ENCODE assay signal across 10 mouse cellular contexts in genomic region chr19:41206811-41207344, GRCm38 (mm10). TPM values are rescaled to one million over a fixed set of nuclear protein-coding genes. Genes with fewer than 3 reads are reported as not detected.
DNase-seq lines count a peak whose midpoint lies in the region; ATAC-seq and TF ChIP-seq lines count a peak whose summit lies in the region.
"Had no signal": no experiment of that assay in that cellular context is flagged by ENCODE, and none has a peak within 500 bp of the region (broad histone marks: within the 10 kb centered on the region; RNA-seq: fewer than 3 reads in every experiment).

Gene Tll2 (minus strand): TSS chr19:41206835.

- no peak for TF ChIP-seq POLR2A in cerebellum, adult 2 months (IDR thresholded peaks at IDR 0.05; ENCODE audit: borderline replicate concordance, insufficient read depth, low read length)
- TF ChIP-seq POLR2A in heart, adult 2 months (IDR thresholded peaks at IDR 0.05; ENCODE audit: insufficient read depth, low read depth, low read length): no peak
- TF ChIP-seq POLR2A in testis, adult 2 months (IDR thresholded peaks at IDR 0.05; ENCODE audit: control insufficient read depth, low read depth, low read length): no peak

- no peaks in the 10 kb centered on the region; the same call in 1 of the 2 replicates for H3K27me3 ChIP-seq in cerebellum, adult 2 months (ENCODE audit: control insufficient read depth, insufficient read depth, low read length)
- peaks cover 4% of the 10 kb centered on the region; the same call in 1 of the 2 replicates for H3K27me3 ChIP-seq in heart, adult 2 months (ENCODE audit: control insufficient read depth, insufficient read depth, low read length)
- H3K27me3 ChIP-seq in intestine, embryonic 16.5 days (replicated peaks; ENCODE audit: control insufficient read depth, insufficient read depth, low read length): peaks cover 21% of the 10 kb centered on the region
- peaks cover 69% of the 10 kb centered on the region for H3K27me3 ChIP-seq in liver, embryonic 12.5 days (replicated peaks)
- H3K27me3 ChIP-seq in testis, adult 2 months (ENCODE audit: control insufficient read depth, insufficient read depth, low read length): no peaks in the 10 kb centered on the region

- H3K36me3 ChIP-seq in heart, adult 2 months (ENCODE audit: control insufficient read depth, insufficient read depth, low read length): no peaks in the 10 kb centered on the region
- H3K36me3 ChIP-seq in intestine, embryonic 16.5 days (ENCODE audit: control insufficient read depth, insufficient read depth, low read length): peaks cover 2% of the 10 kb centered on the region; the same call in 1 of the 2 replicates
- H3K36me3 ChIP-seq in liver, embryonic 12.5 days: peaks cover 11% of the 10 kb centered on the region
- H3K36me3 ChIP-seq in testis, adult 2 months (ENCODE audit: control insufficient read depth, insufficient read depth, low read length): no peaks in the 10 kb centered on the region

- under 1% methylated on average over 32 of the region's 32 CpGs for WGBS in cerebellum, adult 2 months
- WGBS in heart, adult 2 months: under 1% methylated on average over 32 of the region's 32 CpGs
- under 1% methylated on average over 32 of the region's 32 CpGs for WGBS in intestine, embryonic 16.5 days
- WGBS in liver, embryonic 12.5 days (ENCODE audit: insufficient replicate concordance): 3% methylated on average over 32 of the region's 32 CpGs

- ATAC-seq in intestine, embryonic 16.5 days: peak; percentile 98
- peak; percentile 68 for ATAC-seq in liver, embryonic 12.5 days
- ATAC-seq in monocyte, adult 5-6 weeks (replicated peaks; ENCODE audit: insufficient number of reproducible peaks, low FRiP score, low TSS enrichment, poor library complexity, severe bottlenecking): 0 out of 2 replicates have a peak, but pooled peaks have one; percentile 23

- H3K9me3 ChIP-seq in intestine, embryonic 16.5 days (ENCODE audit: control insufficient read depth, low read length): no peaks in the 10 kb centered on the region
- H3K9me3 ChIP-seq in liver, embryonic 12.5 days (replicated peaks): no peaks in the 10 kb centered on the region

- peak; percentile 36 to 43 for DNase-seq in cerebellum, postnatal 14 days
- DNase-seq in cerebellum, adult 2 months: no peak
- DNase-seq in embryo, embryonic 9.5 days (ENCODE audit: extremely low spot score): peak; percentile 75
- DNase-seq in heart, adult 2 months: peak; percentile 65 to 67

- H3K4me2 ChIP-seq in intestine, embryonic 16.5 days (ENCODE audit: low read depth, low read length): peak within 1 kb of the TSS; percentile 92
- H3K4me2 ChIP-seq in liver, embryonic 12.5 days: peak within 1 kb of the TSS; percentile 63

- no peak within 1 kb of the TSS for H3K4me3 ChIP-seq in cerebellum, adult 2 months (replicated peaks; ENCODE audit: insufficient read depth, low read depth, low read length)
- H3K4me3 ChIP-seq in heart, adult 2 months: peak within 1 kb of the TSS; percentile 36
- peak within 1 kb of the TSS; percentile 50 for H3K4me3 ChIP-seq in intestine, embryonic 16.5 days (ENCODE audit: low read length)
- H3K4me3 ChIP-seq in liver, embryonic 12.5 days: peak within 1 kb of the TSS; percentile 21
- H3K4me3 ChIP-seq in testis, adult 2 months (ENCODE audit: control insufficient read depth, low read depth, low read length): peak within 1 kb of the TSS; percentile 6

- H3K79me2 ChIP-seq in heart, adult 2 months (replicated peaks; ENCODE audit: control insufficient read depth, insufficient read depth, low read length): no peaks in the 10 kb centered on the region

- peaks cover 12% of the 10 kb centered on the region for H3K4me1 ChIP-seq in cerebellum, adult 2 months (ENCODE audit: control insufficient read depth, insufficient read depth, low read length)
- H3K4me1 ChIP-seq in heart, adult 2 months (ENCODE audit: control insufficient read depth, insufficient read depth, low read length): peaks cover 1% of the 10 kb centered on the region
- peaks cover 10% of the 10 kb centered on the region for H3K4me1 ChIP-seq in intestine, embryonic 16.5 days (ENCODE audit: control insufficient read depth, insufficient read depth, low read length)
- H3K4me1 ChIP-seq in liver, embryonic 12.5 days: peaks cover 11% of the 10 kb centered on the region; the same call in 1 of the 2 replicates
- peaks cover 10% of the 10 kb centered on the region for H3K4me1 ChIP-seq in testis, adult 2 months (ENCODE audit: control insufficient read depth, insufficient read depth, low read length)

- TF ChIP-seq CTCF in cerebellum, adult 2 months (IDR thresholded peaks at IDR 0.05; ENCODE audit: borderline replicate concordance, insufficient read depth, low read depth, low read length): no peak
- TF ChIP-seq CTCF in heart, adult 2 months (IDR thresholded peaks at IDR 0.05): peak; percentile 23; the same call in 1 of the 2 replicates
- no peak for TF ChIP-seq CTCF in testis, adult 2 months (IDR thresholded peaks at IDR 0.05; ENCODE audit: control insufficient read depth, insufficient read depth, insufficient replicate concordance, low read depth, low read length)

- H3K9ac ChIP-seq in heart, adult 2 months (ENCODE audit: low read depth, low read length): peak within 1 kb of the TSS; percentile 30; the same call in 1 of the 2 replicates
- peak within 1 kb of the TSS; percentile 50 for H3K9ac ChIP-seq in intestine, embryonic 16.5 days (ENCODE audit: low read depth, low read length)
- no peak within 1 kb of the TSS for H3K9ac ChIP-seq in liver, embryonic 12.5 days

- intact Hi-C loops in heart, adult 2 months (cut with DNase I): loop anchor here (5.0 kb wide), 2 partner anchors 100 to 120 kb away; no protein-coding TSS in a partner anchor

- no peak within 1 kb of the TSS for H3K27ac ChIP-seq in cerebellum, adult 2 months (ENCODE audit: insufficient read depth, low read length)
- H3K27ac ChIP-seq in heart, adult 2 months: no peak within 1 kb of the TSS
- H3K27ac ChIP-seq in intestine, embryonic 16.5 days (ENCODE audit: low read length): no peak within 1 kb of the TSS
- H3K27ac ChIP-seq in liver, embryonic 12.5 days: no peak within 1 kb of the TSS
- H3K27ac ChIP-seq in testis, adult 2 months (ENCODE audit: control insufficient read depth, insufficient read depth, low read depth, low read length): no peak within 1 kb of the TSS
- H3K27ac ChIP-seq: macrophage had no signal

- no peak for TF ChIP-seq EP300 in heart, adult 2 months (IDR thresholded peaks at IDR 0.05; ENCODE audit: insufficient read depth, low read depth, low read length)

RNA-seq across cellular contexts. Expression of gene Tll2, which starts in this region (rescaled TPM):
- polyA plus RNA-seq in cerebellum, adult 2 months (2012; rRNA removed): 0.90 and 1.0 TPM in 2 replicates
- under 1 TPM; 0.29 to 0.41 TPM for total RNA-seq in heart, adult 2 months (2021)
- polyA plus RNA-seq in heart, adult 2 months (2012; rRNA removed): 0.49 and 0.82 TPM in 2 replicates
- polyA plus RNA-seq in intestine, embryonic 16.5 days (2015; fragmentation: Nextera tagmentation; extraction: Ambion mirVana): 0.06 and 0.10 TPM in 2 replicates
- polyA plus RNA-seq in liver, embryonic 12.5 days (2016; fragmentation: Nextera tagmentation; extraction: Ambion mirVana): not detected in 2 replicates
- total RNA-seq in monocyte, adult 5-6 weeks (2017): not detected in 3 replicates
- polyA plus RNA-seq in testis, adult 2 months (2012; rRNA removed): 0.32 and 0.40 TPM in 2 replicates
- polyA plus RNA-seq: C2C12, macrophage had no signal

Comparison
In these comparisons a context has a peak if more than half of its experiments do, and no peak if none do; other contexts are left out.
1. DNase-seq: peak in cerebellum, postnatal 14 days (2 of 2) and embryo, embryonic 9.5 days (single experiment); none in cerebellum, adult 2 months (0 of 2).
2. Peak in DNase-seq, H3K4me3 ChIP-seq and H3K9ac ChIP-seq in heart, adult 2 months; RNA of the gene not detected or under 1 TPM.
3. Peak in ATAC-seq, H3K4me3 ChIP-seq, H3K9ac ChIP-seq and H3K4me2 ChIP-seq in intestine, embryonic 16.5 days; RNA of the gene not detected or under 1 TPM.
4. Peak in ATAC-seq, H3K4me3 ChIP-seq and H3K4me2 ChIP-seq in liver, embryonic 12.5 days; RNA of the gene not detected or under 1 TPM.
5. Peak in ATAC-seq in monocyte, adult 5-6 weeks; RNA of the gene not detected or under 1 TPM.
6. ATAC-seq: peak in every context shown above with its lines; median percentile 98 in intestine, embryonic 16.5 days; 68 in liver, embryonic 12.5 days; 23 in monocyte, adult 5-6 weeks.